Comparison of ENCODE assay signal across 25 mouse cellular contexts in genomic region chr11:70389421-70389820, GRCm38 (mm10). TPM values are rescaled to one million over a fixed set of nuclear protein-coding genes. Genes with fewer than 3 reads are reported as not detected.
DNase-seq lines count a peak whose midpoint lies in the region; TF ChIP-seq lines count a peak whose summit lies in the region.
"Had no signal": no experiment of that assay in that cellular context is flagged by ENCODE, and none has a peak within 500 bp of the region (broad histone marks: within the 10 kb centered on the region; RNA-seq: fewer than 3 reads in every experiment).

No protein-coding gene starts in this region.

- WGBS in kidney, adult 2 months: 77% methylated on average over 5 of the region's 5 CpGs

- no peak for TF ChIP-seq POLR2A in kidney, adult 2 months (IDR thresholded peaks at IDR 0.05; ENCODE audit: low read depth, low read length)

- TF ChIP-seq CTCF in kidney, adult 2 months (conservative IDR thresholded peaks at IDR 0.05; ENCODE audit: insufficient read depth, insufficient read length, low read depth, low read length): no peak

- DNase-seq in adrenal gland, postnatal 25 days: peak; percentile 18
- DNase-seq in adrenal gland, postnatal 4 days (ENCODE audit: low spot score in 2 of 2): no peak
- peak; percentile 24 for DNase-seq in kidney, adult 2 months
- no peak for DNase-seq in kidney, adult 11 months
- peak; percentile 46 for DNase-seq in right cerebral cortex, postnatal 14 days
- no peak for DNase-seq in right cerebral cortex, adult 2 months (ENCODE audit: low spot score in 2 of 2)
- DNase-seq in gastrocnemius, adult 18-20 months (ENCODE audit: low spot score): no peak
- DNase-seq: adrenal gland, postnatal 14 days; cerebellum, adult 2 months; gastrocnemius, postnatal 14 days; heart, adult 18-20 months; kidney, postnatal 4 days; lung, postnatal 10 days; right cerebral cortex, adult 18-20 months; thymus, adult 18-20 months; thymus, postnatal 36 days had no signal

- H3K4me1 ChIP-seq in kidney, adult 2 months (ENCODE audit: control insufficient read depth, insufficient read depth, low read length): no peaks in the 10 kb centered on the region
- H3K4me1 ChIP-seq: limb, embryonic 13.5 days had no signal

- H3K27me3 ChIP-seq in kidney, adult 2 months (replicated peaks; ENCODE audit: control insufficient read depth, insufficient read depth, low read length): no peaks in the 10 kb centered on the region
- H3K27me3 ChIP-seq: kidney, embryonic 15.5 days; limb, embryonic 13.5 days; liver, embryonic 15.5 days had no signal

- 0 out of 2 replicates have a peak, but pooled peaks cover 3% of the 10 kb centered on the region for H3K36me3 ChIP-seq in kidney, adult 2 months (ENCODE audit: control insufficient read depth, insufficient read depth, low read length)

- no peak overlapping the region for H3K4me3 ChIP-seq in kidney, adult 2 months (ENCODE audit: insufficient read depth, low read depth, low read length)
- H3K4me3 ChIP-seq: kidney, embryonic 15.5 days; limb, embryonic 13.5 days; liver, embryonic 15.5 days had no signal

- H3K27ac ChIP-seq in kidney, adult 2 months (ENCODE audit: insufficient read depth, low read depth, low read length): no peak overlapping the region
- H3K27ac ChIP-seq: hindbrain, embryonic 14.5 days; kidney, embryonic 15.5 days; limb, embryonic 13.5 days; liver, embryonic 15.5 days had no signal

RNA-seq across cellular contexts. Expression of gene Pelp1, which starts 20.4 kb away (rescaled TPM):
- total RNA-seq in adrenal gland, postnatal 25 days (2021): 23.3 and 26.7 TPM in 2 replicates
- total RNA-seq in adrenal gland, postnatal 4 days (2021): 10 to 100 TPM; 37.2 to 40.5 TPM
- 12.4 and 12.9 TPM in 2 replicates for polyA plus RNA-seq in kidney, adult 2 months (2012; rRNA removed)
- total RNA-seq in gastrocnemius, adult 18-20 months (2021): 10 to 100 TPM; 17.9 to 19.2 TPM

RNA-seq across cellular contexts. Expression of gene Alox15, which starts 37.6 kb away (rescaled TPM):
- 2.1 and 2.7 TPM in 2 replicates for total RNA-seq in adrenal gland, postnatal 25 days (2021)
- total RNA-seq in adrenal gland, postnatal 4 days (2021): 1 to 10 TPM in 1 of 2 experiments, under 1 TPM in 1; 0.95 to 1.5 TPM
- 0.16 and 0.72 TPM in 2 replicates for polyA plus RNA-seq in kidney, adult 2 months (2012; rRNA removed)
- total RNA-seq in gastrocnemius, adult 18-20 months (2021): under 1 TPM; 0.12 to 0.34 TPM
- total RNA-seq: gastrocnemius, postnatal 14 days; left cerebral cortex, postnatal 14 days; midbrain, postnatal 0 days had no signal
- polyA plus RNA-seq: forebrain, embryonic 16.5 days; heart, embryonic 14.5 days; neural tube, embryonic 14.5 days had no signal

RNA-seq across cellular contexts. Expression of gene Arrb2, which starts 43.0 kb away (rescaled TPM):
- total RNA-seq in adrenal gland, postnatal 25 days (2021): 17.1 and 29.9 TPM in 2 replicates
- total RNA-seq in adrenal gland, postnatal 4 days (2021): 10 to 100 TPM; 30.4 to 32.3 TPM
- polyA plus RNA-seq in kidney, adult 2 months (2012; rRNA removed): 30.2 and 33.7 TPM in 2 replicates
- 1 to 10 TPM; 7.6 to 9.0 TPM for total RNA-seq in gastrocnemius, adult 18-20 months (2021)

Comparison
In these comparisons a context has a peak if more than half of its experiments do, and no peak if none do; other contexts are left out.
1. DNase-seq: peak in adrenal gland, postnatal 25 days (single experiment), kidney, adult 2 months (single experiment) and right cerebral cortex, postnatal 14 days (single experiment); none in adrenal gland, postnatal 4 days (0 of 2), kidney, adult 11 months (single experiment), right cerebral cortex, adult 2 months (0 of 2) and gastrocnemius, adult 18-20 months (single experiment).